Mouse (Mus musculus): ENCODE measurements around the gene Bmp2k. TPM values are rescaled to one million over a fixed set of nuclear protein-coding genes. Genes with fewer than 3 reads are reported as not detected.

The Bmp2k gene
- total and polyA plus RNA-seq, 3 experiments: 7.9 to 9.1 (median 8.9) TPM

DNA sequence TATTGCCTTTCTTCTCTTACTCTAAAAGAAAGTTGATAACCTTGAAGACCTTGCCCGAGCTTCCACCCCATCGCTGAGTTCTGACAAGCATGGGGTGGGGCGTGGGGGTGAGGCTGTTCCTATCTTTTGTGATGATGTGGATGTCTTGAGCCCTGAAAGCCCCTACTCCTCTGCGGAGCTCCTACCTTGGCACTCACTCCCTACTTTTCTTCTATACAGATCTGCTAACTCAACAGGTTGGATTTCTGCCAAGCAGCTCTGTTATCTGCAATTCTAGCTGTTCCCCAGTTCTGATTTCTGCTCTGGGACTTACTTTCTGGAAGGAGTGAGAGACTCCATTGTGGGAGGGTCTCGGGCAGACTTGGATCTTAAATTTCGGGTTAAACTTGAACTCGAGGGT lies 14.3 kb upstream of the Bmp2k start:
- TF ChIP-seq ETS1 (conservative IDR thresholded peaks at IDR 0.05; ENCODE audit: low read depth, low read length) (no peak), GABPA (IDR thresholded peaks at IDR 0.05; ENCODE audit: insufficient replicate concordance, low read depth, low read length) (no peak), USF1 (IDR thresholded peaks at IDR 0.05; ENCODE audit: low read depth, low read length) (no peak)
- H3K27ac ChIP-seq (ENCODE audit: insufficient read depth, low read depth): no peak overlapping the region
- no peaks in the 10 kb centered on the region for H3K9me3 ChIP-seq (replicated peaks; ENCODE audit: low read length)
- peaks cover 6 to 35% of the 10 kb centered on the region in 2 experiments for H3K4me1 ChIP-seq (ENCODE audit: control insufficient read depth in 1 of 2, insufficient read depth in 2 of 2)
- no peaks in the 10 kb centered on the region for H3K27me3 ChIP-seq (replicated peaks)
- no peak overlapping the region for H3K4me2 ChIP-seq (ENCODE audit: insufficient read depth, low read depth, poor library complexity, severe bottlenecking)
- in situ Hi-C loops (cut with MboI; ENCODE audit: low pct_ligation_motif_present, low pct_unique_long_range_greater_than_20kb, low sequenced_read_pairs): loop anchor here (10.0 kb wide), 1 partner anchor 58 kb away; no protein-coding TSS in a partner anchor
- no peak for DNase-seq (ENCODE audit: extremely low read depth)
- no peaks in the 10 kb centered on the region for H3K36me3 ChIP-seq (replicated peaks in 1 of 2; ENCODE audit: control insufficient read depth in 1 of 2, insufficient read depth in 1 of 2, low read length in 1 of 2)
- H3K9ac ChIP-seq (ENCODE audit: insufficient read depth, low read depth): no peak overlapping the region
- dilution Hi-C loops (cut with MboI; ENCODE audit: extremely low pct_ligation_motif_present, extremely low pct_unique_long_range_greater_than_20kb, low sequenced_read_pairs): no loop called here
- no peak overlapping the region for H3K4me3 ChIP-seq (replicated peaks in 1 of 3; ENCODE audit: low read depth in 2 of 3, low read length in 2 of 3, poor library complexity in 1 of 3)
- no peaks in the 10 kb centered on the region for H3K79me2 ChIP-seq (replicated peaks; ENCODE audit: control insufficient read depth, extremely low read depth, insufficient read depth, poor library complexity, severe bottlenecking)

GRCm38 (mm10) chr5:96986850-96987249 lies 10.6 kb upstream of the Bmp2k start:
- no peak for TF ChIP-seq CTCF (conservative IDR thresholded peaks at IDR 0.05 in 1 of 2, IDR thresholded peaks at IDR 0.05 in 1 of 2; ENCODE audit: low read depth in 2 of 2, low read length in 2 of 2)
- no peak for TF ChIP-seq POLR2A (IDR thresholded peaks at IDR 0.05; ENCODE audit: low read depth, low read length)
- no peak for TF ChIP-seq MYC (IDR thresholded peaks at IDR 0.05; ENCODE audit: low read depth, low read length)
- TF ChIP-seq GABPA (IDR thresholded peaks at IDR 0.05; ENCODE audit: insufficient replicate concordance, low read depth, low read length): no peak
- no peak for TF ChIP-seq MAZ (IDR thresholded peaks at IDR 0.05; ENCODE audit: low read depth, low read length)
- TF ChIP-seq SMC3 (IDR thresholded peaks at IDR 0.05; ENCODE audit: low read depth, low read length): no peak
- no peak for TF ChIP-seq EP300 (IDR thresholded peaks at IDR 0.05; ENCODE audit: low read length)
- TF ChIP-seq TCF12 (IDR thresholded peaks at IDR 0.05; ENCODE audit: low read depth, low read length): no peak
- TF ChIP-seq ZNF384 (IDR thresholded peaks at IDR 0.05; ENCODE audit: low read depth, low read length): no peak
- no peak for TF ChIP-seq HCFC1 (IDR thresholded peaks at IDR 0.05; ENCODE audit: low read depth, low read length)
- Histone ChIP-seq H3K4me3 (replicated peaks in 1 of 3; ENCODE audit: low read depth in 2 of 3, low read length in 2 of 3, poor library complexity in 1 of 3) (no peak overlapping the region), H3K27me3 (replicated peaks) (no peaks in the 10 kb centered on the region), H3K4me2 (ENCODE audit: insufficient read depth, low read depth, poor library complexity, severe bottlenecking) (no peak overlapping the region), H3K36me3 (replicated peaks in 1 of 2; ENCODE audit: control insufficient read depth in 1 of 2, insufficient read depth in 1 of 2, low read length in 1 of 2) (no peaks in the 10 kb centered on the region), H3K4me1 (ENCODE audit: control insufficient read depth in 1 of 2, insufficient read depth in 2 of 2) (peaks cover 6 to 11% of the 10 kb centered on the region in 2 experiments; a peak in 3 of 4 replicates), H3K9ac (ENCODE audit: insufficient read depth, low read depth) (no peak overlapping the region), H3K79me2 (replicated peaks; ENCODE audit: control insufficient read depth, extremely low read depth, insufficient read depth, poor library complexity, severe bottlenecking) (no peaks in the 10 kb centered on the region), H3K9me3 (replicated peaks; ENCODE audit: low read length) (no peaks in the 10 kb centered on the region), H3K27ac (ENCODE audit: insufficient read depth, low read depth) (no peak overlapping the region)
- dilution Hi-C loops (cut with MboI; ENCODE audit: extremely low pct_ligation_motif_present, extremely low pct_unique_long_range_greater_than_20kb, low sequenced_read_pairs): no loop called here
- in situ Hi-C loops (cut with MboI; ENCODE audit: low pct_ligation_motif_present, low pct_unique_long_range_greater_than_20kb, low sequenced_read_pairs): loop anchor here (10.0 kb wide), 1 partner anchor 62 kb away; no protein-coding TSS in a partner anchor
- DNase-seq (ENCODE audit: extremely low read depth): no peak

DNA sequence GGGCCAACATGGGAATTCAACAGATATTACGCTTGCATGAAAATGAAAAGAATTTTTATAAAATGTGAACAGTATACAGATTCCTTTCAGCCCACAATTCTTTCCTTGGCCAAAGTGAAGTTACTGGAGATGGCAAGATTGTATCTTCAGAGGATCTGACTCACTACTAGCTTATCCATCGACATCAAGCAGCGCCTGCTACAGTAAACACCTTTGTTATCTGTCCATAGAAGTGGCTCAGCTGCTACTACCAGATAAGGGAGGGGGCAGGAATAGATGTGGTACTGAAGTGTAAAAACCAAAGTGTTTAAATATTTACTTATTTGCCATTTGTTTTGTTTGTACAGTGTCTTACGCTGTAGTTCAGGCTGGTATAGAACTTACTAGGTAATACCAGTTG lies 8.6 kb upstream of the Bmp2k start:
- H3K4me2 ChIP-seq (ENCODE audit: insufficient read depth, low read depth, poor library complexity, severe bottlenecking): no peak overlapping the region
- DNase-seq (ENCODE audit: extremely low read depth): no peak
- no peak overlapping the region for H3K27ac ChIP-seq (ENCODE audit: insufficient read depth, low read depth)
- no peaks in the 10 kb centered on the region for H3K79me2 ChIP-seq (replicated peaks; ENCODE audit: control insufficient read depth, extremely low read depth, insufficient read depth, poor library complexity, severe bottlenecking)
- dilution Hi-C loops (cut with MboI; ENCODE audit: extremely low pct_ligation_motif_present, extremely low pct_unique_long_range_greater_than_20kb, low sequenced_read_pairs): no loop called here
- peaks cover 14 to 18% of the 10 kb centered on the region in 2 experiments for H3K4me1 ChIP-seq (ENCODE audit: control insufficient read depth in 1 of 2, insufficient read depth in 2 of 2)
- no peak overlapping the region for H3K9ac ChIP-seq (ENCODE audit: insufficient read depth, low read depth)
- TF ChIP-seq JUND (conservative IDR thresholded peaks at IDR 0.05; ENCODE audit: low read depth, low read length): no peak
- no peaks in the 10 kb centered on the region for H3K9me3 ChIP-seq (replicated peaks; ENCODE audit: low read length)
- H3K36me3 ChIP-seq (replicated peaks in 1 of 2; ENCODE audit: control insufficient read depth in 1 of 2, insufficient read depth in 1 of 2, low read length in 1 of 2): no peaks in the 10 kb centered on the region
- H3K27me3 ChIP-seq (replicated peaks): no peaks in the 10 kb centered on the region
- H3K4me3 ChIP-seq (replicated peaks in 1 of 3; ENCODE audit: low read depth in 2 of 3, low read length in 2 of 3, poor library complexity in 1 of 3): no peak overlapping the region
- in situ Hi-C loops (cut with MboI; ENCODE audit: low pct_ligation_motif_present, low pct_unique_long_range_greater_than_20kb, low sequenced_read_pairs): loop anchor here (10.0 kb wide), 1 partner anchor 64 kb away; no protein-coding TSS in a partner anchor

Measured in CH12.LX (cell line).